Mouse (Mus musculus): ENCODE data around the gene Dennd5b. TPM values are rescaled to one million over a fixed set of nuclear protein-coding genes. Genes with fewer than 3 reads are reported as not detected.
"Not testable (repeated sequence)": the region's sequence is repeated elsewhere in the genome, so short reads cannot be mapped to it uniquely, and the experiment has no call there.

Gene Dennd5b
- total RNA-seq, 2 experiments from 2014 or later: 43.9 to 49.9 TPM

GRCm38 (mm10) chr6:148945509-148946408, 155.7 kb downstream of the Dennd5b start:
- peak overlapping the region; percentile 66 for H3K4me3 ChIP-seq
- peak overlapping the region; percentile 5; the same call in 1 of the 2 replicates for H3K27ac ChIP-seq
- no peak for TF ChIP-seq CTCF (conservative IDR thresholded peaks at IDR 0.05)
- DNase-seq (ENCODE audit: low spot score in 2 of 2): no peak

- DNase-seq (ENCODE audit: low spot score in 2 of 2): no peak
- Histone ChIP-seq H3K27ac (no peak overlapping the region), H3K4me3 (peak overlapping the region; percentile 66)
- TF ChIP-seq CTCF (conservative IDR thresholded peaks at IDR 0.05): no peak
These were observed 156.5 kb downstream of the Dennd5b start for GRCm38 (mm10) chr6:148944767-148945508.

GRCm38 (mm10) chr6:148944344-148944766, 157.1 kb downstream of the Dennd5b start:
- TF ChIP-seq CTCF (conservative IDR thresholded peaks at IDR 0.05): no peak
- no peak overlapping the region for H3K27ac ChIP-seq
- DNase-seq (ENCODE audit: low spot score in 2 of 2): no peak
- peak overlapping the region; percentile 66 for H3K4me3 ChIP-seq

- no peak for DNase-seq (ENCODE audit: low spot score in 2 of 2)
These were observed 157.8 kb downstream of the Dennd5b start for GRCm38 (mm10) chr6:148943695-148944094.

GRCm38 (mm10) chr6:148942406-148942805, 159.1 kb downstream of the Dennd5b start:
- no peak overlapping the region for H3K4me3 ChIP-seq
- no peak for DNase-seq (ENCODE audit: low spot score in 2 of 2)
- no peak overlapping the region for H3K27ac ChIP-seq
- TF ChIP-seq CTCF (conservative IDR thresholded peaks at IDR 0.05): no peak

More at GRCm38 (mm10) chr6:148943695-148944094, 157.8 kb downstream of the Dennd5b start:
- Histone ChIP-seq H3K27ac (no peak overlapping the region), H3K4me3 (no peak overlapping the region)
- no peak for TF ChIP-seq CTCF (conservative IDR thresholded peaks at IDR 0.05)

GRCm38 (mm10) chr6:148941880-148942279, 159.6 kb downstream of the Dennd5b start:
- DNase-seq (ENCODE audit: low spot score in 2 of 2): no peak
- H3K27ac ChIP-seq: no peak overlapping the region
- H3K4me3 ChIP-seq: no peak overlapping the region
- no peak for TF ChIP-seq CTCF (conservative IDR thresholded peaks at IDR 0.05)

GRCm38 (mm10) chr6:148940383-148940782, 161.1 kb downstream of the Dennd5b start:
- DNase-seq (ENCODE audit: low spot score in 2 of 2); H3K4me3 ChIP-seq; H3K27ac ChIP-seq: not testable (repeated sequence)
- TF ChIP-seq CTCF (conservative IDR thresholded peaks at IDR 0.05): peak; percentile 55

Other genes starting within 250 kb of the Dennd5b start
- 10 to 100 TPM in 1 of 2 experiments, 1 to 10 TPM in 1; 8.3 to 10.7 TPM for gene Caprin2, start 205.4 kb downstream of the Dennd5b start, total RNA-seq (2021)
- gene Sinhcaf, start 155.2 kb downstream of the Dennd5b start, total RNA-seq (2021): 1 to 10 TPM; 2.8 to 3.3 TPM
- not detected for gene Gm10203, start 28.5 kb upstream of the Dennd5b start, total RNA-seq (2021)
- 1 to 10 TPM; 2.8 to 2.9 TPM for gene Etfbkmt, start 38.2 kb upstream of the Dennd5b start, total RNA-seq (2021)
- gene Amn1, start 87.0 kb upstream of the Dennd5b start, total RNA-seq (2021): 10 to 100 TPM; 30.9 to 31.6 TPM
- gene Resf1, start 207.7 kb upstream of the Dennd5b start, total RNA-seq (2021): 10 to 100 TPM; 19.2 to 21.2 TPM

All from layer of hippocampus, adult 2 months (tissue).